Mouse (Mus musculus): ENCODE results near the gene Gm5538.

The Gm5538 gene

DNA sequence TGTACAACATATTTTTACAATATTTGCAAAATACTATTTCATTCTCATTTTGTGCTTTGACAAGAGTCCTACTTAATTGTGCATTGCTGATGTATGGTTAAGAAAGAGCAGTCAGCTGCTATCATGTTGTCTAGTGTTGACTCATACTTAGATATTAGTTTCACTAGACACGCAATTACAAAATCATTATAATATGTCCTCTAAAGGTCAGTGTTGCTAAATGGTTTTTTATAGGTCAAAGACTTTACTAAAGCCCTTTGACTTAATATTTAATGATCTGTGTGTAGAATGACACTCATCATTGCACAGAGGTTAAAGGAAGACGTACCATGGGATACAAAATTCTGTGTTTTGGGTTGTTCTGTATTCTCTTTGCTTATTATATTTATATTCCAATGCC, at the start of gene Gm5538:
Gene Gm5538 (plus strand): TSS at position 301 of the 400 bp plus-strand sequence.
- no peak for DNase-seq (ENCODE audit: low spot score)

DNA sequence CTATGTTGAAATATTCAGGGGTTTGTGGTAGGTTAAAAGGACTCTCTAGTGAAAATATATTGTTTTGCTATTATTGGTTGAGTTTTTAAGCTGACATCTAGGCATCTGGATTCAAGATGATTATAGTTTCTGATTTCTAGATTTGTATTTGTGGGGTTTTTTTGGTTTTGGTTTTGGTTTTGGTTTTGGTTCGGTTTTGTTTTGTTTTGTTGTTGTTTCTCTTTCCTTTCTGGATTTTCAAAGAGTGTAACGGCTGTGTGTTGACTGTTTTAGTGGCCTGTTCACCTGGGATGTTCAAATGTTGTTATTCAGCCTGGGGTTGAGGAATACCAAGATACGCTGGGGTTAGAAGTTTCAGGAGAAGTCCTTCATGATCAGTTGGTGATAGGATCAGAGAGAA, 32.2 kb upstream of the Gm5538 start:
- no peak for DNase-seq (ENCODE audit: low spot score)

DNA sequence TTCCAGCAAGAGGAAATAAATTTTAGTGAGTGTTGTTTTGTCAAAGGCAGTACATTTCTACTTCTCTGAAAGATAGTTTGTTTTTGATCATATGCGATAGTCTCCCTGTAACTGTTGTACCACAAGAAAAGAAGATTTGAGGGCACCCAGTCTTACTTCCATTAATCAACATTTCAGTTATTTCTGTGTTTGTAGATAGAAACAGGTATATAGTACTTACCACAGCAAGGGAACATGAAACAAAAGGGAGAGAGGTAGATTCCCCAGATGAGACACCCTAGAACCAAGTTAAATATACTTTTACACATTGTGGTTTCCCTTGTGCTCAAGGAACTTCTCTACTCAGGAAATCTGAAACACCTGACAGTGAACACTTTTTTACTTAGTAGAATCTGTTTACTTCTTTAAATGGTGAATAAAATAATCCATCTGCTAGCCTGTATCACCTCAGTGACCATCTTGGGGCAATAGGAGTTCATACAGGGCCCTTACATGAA, 26.9 kb upstream of the Gm5538 start:
- no peak for DNase-seq (ENCODE audit: low spot score)

DNA sequence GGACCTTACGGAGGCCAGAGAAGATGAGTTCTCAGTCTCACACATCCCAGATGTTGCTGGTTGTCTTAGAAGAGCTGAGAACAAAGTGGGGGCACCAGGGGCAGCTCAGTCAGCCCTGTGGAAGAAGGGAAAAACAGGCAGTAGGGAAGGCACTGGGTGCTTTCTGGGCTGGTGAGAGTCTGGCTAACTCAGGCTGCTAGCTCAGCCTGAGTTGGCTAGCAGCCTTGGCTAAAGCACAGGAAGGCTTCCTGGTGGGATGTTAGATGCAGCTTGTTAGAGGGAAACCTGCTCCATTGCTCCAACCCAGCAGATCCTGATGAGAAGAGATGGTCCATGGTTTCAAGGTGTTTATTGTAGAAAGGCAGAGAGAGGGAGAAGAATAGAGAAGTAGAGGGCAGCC, 10.3 kb downstream of the Gm5538 start:
- DNase-seq (ENCODE audit: low spot score), result no peak

DNA sequence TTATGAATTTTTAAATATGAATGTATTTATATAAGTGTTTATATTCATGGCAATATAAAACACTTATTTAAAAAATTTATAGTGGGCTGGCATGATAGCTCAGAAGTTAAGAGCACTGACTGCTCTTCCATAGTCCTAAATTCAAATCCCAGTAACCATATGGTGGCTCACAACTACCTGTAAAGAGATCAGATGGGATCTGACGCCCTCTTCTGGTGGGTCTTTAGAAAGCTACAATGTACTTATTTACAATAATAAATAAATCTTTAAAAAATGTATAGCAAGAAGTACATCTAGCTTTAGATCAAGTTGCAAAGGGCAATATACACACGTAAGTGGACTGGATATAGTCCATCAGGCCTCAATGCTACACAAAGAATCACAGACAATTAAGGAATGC, 14.6 kb downstream of the Gm5538 start:
- DNase-seq (ENCODE audit: low spot score), result peak; percentile 45
